Mouse (Mus musculus): ENCODE measurements around the gene Bmp6. TPM values are rescaled to one million over a fixed set of nuclear protein-coding genes. Genes with fewer than 3 reads are reported as not detected.

Gene Bmp6
- polyA plus RNA-seq, 1 experiment from 2014 or later = 2.9 TPM

GRCm38 (mm10) chr13:38527797-38528650 lies 183.1 kb downstream of the Bmp6 start:
- WGBS = under 1% methylated on average over 87 of the region's 87 CpGs
- no peaks in the 10 kb centered on the region for H3K27me3 ChIP-seq (ENCODE audit: insufficient read depth, poor library complexity, severe bottlenecking)
- peak; percentile 86 for DNase-seq (ENCODE audit: low spot score)

DNA sequence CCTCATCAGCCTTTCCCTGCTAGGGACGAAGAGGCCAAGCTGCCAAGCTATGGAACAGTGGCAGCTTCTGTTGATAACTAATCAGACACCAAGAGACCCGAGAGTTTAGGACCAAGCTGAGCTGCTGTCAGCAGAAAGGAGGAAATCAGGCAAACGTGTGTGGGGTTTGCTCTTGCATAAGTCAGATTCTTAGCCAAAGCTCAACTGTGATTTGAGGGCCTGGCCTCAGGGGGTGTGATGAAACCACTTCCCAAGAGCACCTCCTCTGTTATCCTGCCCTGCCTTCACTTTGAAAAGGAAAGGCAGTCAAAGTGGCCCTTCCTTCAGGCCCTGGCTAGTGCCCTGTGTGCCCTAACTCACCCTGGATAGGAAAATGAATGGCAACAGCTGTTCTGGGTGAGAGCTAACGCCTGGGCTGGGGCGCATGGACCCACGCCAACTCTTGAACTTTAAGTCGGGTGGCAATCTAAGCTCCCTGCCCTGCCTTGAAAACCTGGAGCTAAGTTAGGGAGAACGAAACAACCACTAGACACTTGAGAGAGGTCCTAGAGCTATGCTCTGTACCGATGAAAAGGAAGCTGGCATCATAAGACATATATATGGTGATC lies 183.9 kb downstream of the Bmp6 start, which contains the start of gene Txndc5:
TSS of gene Txndc5 (minus strand) at position 138 of the 608 bp plus-strand sequence.
- Histone ChIP-seq H3K4me1 (replicated peaks) (peaks cover 32% of the 10 kb centered on the region), H3K27ac (peak within 1 kb of the TSS; percentile 93), H3K4me3 (peak within 1 kb of the TSS; percentile 90), H3K27me3 (ENCODE audit: insufficient read depth, poor library complexity, severe bottlenecking) (no peaks in the 10 kb centered on the region), H3K36me3 (peaks cover 5% of the 10 kb centered on the region), H3K9me3 (no peaks in the 10 kb centered on the region)
- no peak for DNase-seq (ENCODE audit: low spot score)
- WGBS = 61% methylated on average over 9 of the region's 9 CpGs

More at GRCm38 (mm10) chr13:38527797-38528650, 183.1 kb downstream of the Bmp6 start:
- Histone ChIP-seq H3K4me3 (peak overlapping the region; percentile 90), H3K36me3 (peaks cover 13% of the 10 kb centered on the region), H3K27ac (peak overlapping the region; percentile 93), H3K4me1 (replicated peaks) (peaks cover 32% of the 10 kb centered on the region), H3K9me3 (no peaks in the 10 kb centered on the region)

DNA sequence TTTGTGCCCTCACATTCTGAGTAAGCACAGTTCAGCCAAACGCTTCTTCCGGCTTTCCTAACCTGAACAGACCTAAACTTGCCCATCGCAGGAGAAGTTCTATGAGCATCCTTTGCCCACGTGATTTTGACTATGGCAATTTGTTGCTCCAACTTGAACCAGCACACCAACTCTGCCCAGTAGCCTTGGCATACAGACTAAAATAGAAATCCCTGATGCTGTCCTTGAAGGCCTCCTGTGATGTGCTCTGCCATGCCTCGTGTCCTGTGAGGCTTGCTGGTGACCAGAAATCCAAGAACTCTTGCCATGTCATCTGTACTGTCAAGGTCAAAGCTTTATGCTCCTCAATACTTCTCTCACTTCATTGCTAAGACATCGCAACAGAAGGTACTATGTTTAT lies 184.7 kb downstream of the Bmp6 start:
- H3K36me3 ChIP-seq = peaks cover 4% of the 10 kb centered on the region; the same call in 1 of the 2 replicates
- WGBS = 90% methylated on average over 6 of the region's 6 CpGs
- no peaks in the 10 kb centered on the region for H3K9me3 ChIP-seq
- H3K27me3 ChIP-seq (ENCODE audit: insufficient read depth, poor library complexity, severe bottlenecking) = no peaks in the 10 kb centered on the region
- no peak overlapping the region for H3K4me3 ChIP-seq
- no peak for DNase-seq (ENCODE audit: low spot score)
- H3K4me1 ChIP-seq (replicated peaks) = peaks cover 32% of the 10 kb centered on the region
- no peak overlapping the region for H3K27ac ChIP-seq

GRCm38 (mm10) chr13:38531498-38531897 lies 186.6 kb downstream of the Bmp6 start:
- Histone ChIP-seq H3K27me3 (ENCODE audit: insufficient read depth, poor library complexity, severe bottlenecking) (no peaks in the 10 kb centered on the region), H3K36me3 (no peaks in the 10 kb centered on the region), H3K4me3 (no peak overlapping the region), H3K27ac (no peak overlapping the region), H3K9me3 (no peaks in the 10 kb centered on the region), H3K4me1 (replicated peaks) (peaks cover 22% of the 10 kb centered on the region)
- 92% methylated on average over 4 of the region's 4 CpGs for WGBS
- no peak for DNase-seq (ENCODE audit: low spot score)

- Histone ChIP-seq H3K36me3 (no peaks in the 10 kb centered on the region), H3K27me3 (ENCODE audit: insufficient read depth, poor library complexity, severe bottlenecking) (no peaks in the 10 kb centered on the region), H3K4me1 (replicated peaks) (peaks cover 6% of the 10 kb centered on the region; the same call in 1 of the 2 replicates), H3K9me3 (no peaks in the 10 kb centered on the region), H3K27ac (no peak overlapping the region), H3K4me3 (no peak overlapping the region)
- no peak for DNase-seq (ENCODE audit: low spot score)
- 89% methylated on average over 10 of the region's 10 CpGs for WGBS
Observed at GRCm38 (mm10) chr13:38533461-38533860, 188.6 kb downstream of the Bmp6 start.

DNA sequence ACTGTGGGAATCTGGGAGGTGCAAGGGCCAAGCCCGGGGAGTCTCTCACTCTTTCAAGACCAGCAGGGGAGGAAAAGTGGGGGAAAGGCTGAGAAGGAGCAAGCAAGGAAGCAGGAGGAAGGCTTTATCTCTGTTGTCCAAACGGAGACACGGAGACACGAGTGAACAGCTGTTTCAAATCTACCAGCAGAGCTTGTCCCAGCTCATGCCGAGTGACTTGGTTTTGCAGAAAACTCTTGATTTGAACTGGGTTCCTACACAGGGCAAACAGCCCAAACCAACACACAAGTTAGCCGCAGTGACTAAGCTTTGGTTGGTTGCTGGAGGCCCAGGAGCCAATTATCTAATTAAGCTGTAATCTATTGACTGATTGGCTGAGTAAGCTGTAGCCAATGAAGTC lies 189.1 kb downstream of the Bmp6 start:
- Histone ChIP-seq H3K27me3 (ENCODE audit: insufficient read depth, poor library complexity, severe bottlenecking) (no peaks in the 10 kb centered on the region), H3K27ac (no peak overlapping the region), H3K9me3 (no peaks in the 10 kb centered on the region), H3K4me3 (no peak overlapping the region), H3K4me1 (replicated peaks) (0 out of 2 replicates have a peak, but pooled peaks cover under 1% of the 10 kb centered on the region), H3K36me3 (no peaks in the 10 kb centered on the region)
- no peak for DNase-seq (ENCODE audit: low spot score)
- WGBS = 71% methylated on average over 6 of the region's 6 CpGs

GRCm38 (mm10) chr13:38534731-38535130 lies 189.8 kb downstream of the Bmp6 start:
- no peak overlapping the region for H3K4me3 ChIP-seq
- no peaks in the 10 kb centered on the region for H3K36me3 ChIP-seq
- no peaks in the 10 kb centered on the region for H3K4me1 ChIP-seq (replicated peaks)
- 86% methylated on average over 6 of the region's 6 CpGs for WGBS
- H3K27me3 ChIP-seq (ENCODE audit: insufficient read depth, poor library complexity, severe bottlenecking) = no peaks in the 10 kb centered on the region
- no peak overlapping the region for H3K27ac ChIP-seq
- H3K9me3 ChIP-seq = no peaks in the 10 kb centered on the region
- DNase-seq (ENCODE audit: low spot score) = no peak

DNA sequence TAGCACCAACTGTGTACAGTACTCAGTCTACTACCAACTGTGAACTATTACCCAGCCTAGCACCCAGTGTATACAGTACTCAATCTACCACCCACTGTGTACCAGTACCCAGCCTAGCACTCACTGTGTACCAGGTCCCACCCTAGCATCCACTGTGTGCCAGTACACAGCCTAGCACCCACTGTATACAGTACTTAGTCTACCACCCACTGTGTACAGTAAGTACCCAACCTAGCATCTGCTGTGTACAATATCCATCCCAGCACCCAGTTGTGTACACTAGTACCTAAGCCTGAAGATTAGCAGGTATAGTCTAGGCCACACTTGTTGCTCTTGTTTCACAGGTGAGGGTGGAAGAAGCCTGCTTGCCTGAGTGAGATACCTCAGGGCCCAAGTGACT lies 192.6 kb downstream of the Bmp6 start:
- H3K4me3 ChIP-seq = no peak overlapping the region
- no peaks in the 10 kb centered on the region for H3K4me1 ChIP-seq (replicated peaks)
- H3K27me3 ChIP-seq (ENCODE audit: insufficient read depth, poor library complexity, severe bottlenecking) = no peaks in the 10 kb centered on the region
- H3K27ac ChIP-seq = no peak overlapping the region
- no peak for DNase-seq (ENCODE audit: low spot score)
- H3K36me3 ChIP-seq = no peaks in the 10 kb centered on the region
- H3K9me3 ChIP-seq = no peaks in the 10 kb centered on the region

GRCm38 (mm10) chr13:38539192-38539900 lies 194.4 kb downstream of the Bmp6 start:
- Histone ChIP-seq H3K4me1 (replicated peaks) (no peaks in the 10 kb centered on the region), H3K4me3 (no peak overlapping the region), H3K27me3 (ENCODE audit: insufficient read depth, poor library complexity, severe bottlenecking) (no peaks in the 10 kb centered on the region), H3K27ac (no peak overlapping the region), H3K36me3 (no peaks in the 10 kb centered on the region), H3K9me3 (no peaks in the 10 kb centered on the region)
- WGBS = 90% methylated on average over 7 of the region's 7 CpGs
- DNase-seq (ENCODE audit: low spot score) = no peak

DNA sequence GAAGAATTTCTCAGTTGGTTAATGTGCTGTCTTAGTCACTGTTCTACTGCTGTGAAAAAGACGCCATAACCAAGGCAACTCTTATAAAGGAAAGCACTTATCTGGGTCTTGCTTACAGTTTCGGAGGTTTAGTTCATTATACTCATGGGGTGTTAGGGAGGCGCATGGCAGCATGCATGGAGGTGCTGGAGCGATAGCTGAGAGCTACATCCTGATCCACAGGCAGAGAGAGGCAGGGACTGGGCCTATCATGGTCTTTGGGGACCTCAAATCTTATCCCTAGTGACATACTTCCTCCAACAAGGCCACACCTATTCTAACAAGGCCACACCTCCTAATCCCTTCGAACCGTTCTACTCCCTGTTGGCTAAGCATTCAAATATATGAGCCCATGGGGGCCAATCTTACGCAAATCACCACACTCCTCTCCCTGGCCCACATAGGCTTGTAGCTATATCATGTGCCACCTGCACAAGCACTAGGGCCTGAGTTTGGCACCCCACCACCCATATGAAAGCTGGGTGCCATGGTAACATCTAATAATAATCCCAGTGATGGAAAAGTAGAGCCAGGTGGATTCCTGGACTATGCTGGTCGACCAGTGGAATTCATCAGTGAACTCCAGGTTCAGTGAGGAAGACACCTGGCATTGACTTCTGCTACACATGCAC lies 198.7 kb downstream of the Bmp6 start:
- WGBS = 85% methylated on average over 8 of the region's 8 CpGs

GRCm38 (mm10) chr13:38544769-38545445 lies 200.0 kb downstream of the Bmp6 start:
- Histone ChIP-seq H3K27ac (no peak overlapping the region), H3K9me3 (no peaks in the 10 kb centered on the region), H3K27me3 (ENCODE audit: insufficient read depth, poor library complexity, severe bottlenecking) (no peaks in the 10 kb centered on the region), H3K36me3 (no peaks in the 10 kb centered on the region), H3K4me3 (no peak overlapping the region), H3K4me1 (replicated peaks) (no peaks in the 10 kb centered on the region)
- 89% methylated on average over 8 of the region's 8 CpGs for WGBS
- no peak for DNase-seq (ENCODE audit: low spot score)

More for the DNA sequence above, 198.7 kb downstream of the Bmp6 start:
- H3K27me3 ChIP-seq (ENCODE audit: insufficient read depth, poor library complexity, severe bottlenecking) = no peaks in the 10 kb centered on the region
- no peak overlapping the region for H3K4me3 ChIP-seq
- H3K9me3 ChIP-seq = no peaks in the 10 kb centered on the region
- no peak overlapping the region for H3K27ac ChIP-seq
- no peaks in the 10 kb centered on the region for H3K4me1 ChIP-seq (replicated peaks)
- H3K36me3 ChIP-seq = no peaks in the 10 kb centered on the region
- no peak for DNase-seq (ENCODE audit: low spot score)

- WGBS = 74% methylated on average over 3 of the region's 3 CpGs
- Histone ChIP-seq H3K27ac (no peak overlapping the region), H3K9me3 (no peaks in the 10 kb centered on the region), H3K4me1 (replicated peaks) (no peaks in the 10 kb centered on the region), H3K27me3 (ENCODE audit: insufficient read depth, poor library complexity, severe bottlenecking) (no peaks in the 10 kb centered on the region), H3K36me3 (no peaks in the 10 kb centered on the region), H3K4me3 (no peak overlapping the region)
- no peak for DNase-seq (ENCODE audit: low spot score)
Observed at GRCm38 (mm10) chr13:38545460-38545859, 200.6 kb downstream of the Bmp6 start.

Measured in hindbrain, embryonic 10.5 days (tissue).